Mouse (Mus musculus) brain, embryonic 14.5 days (tissue): ENCODE data around the gene Tmem19.

Experiments
- CTCF ChIP-seq: fragments of 200-500 bp; IDR thresholded peaks from 2 replicates; pipeline ENCODE4 v1.5.1; 2012; ENCODE audit warnings: inconsistent platforms, mild to moderate bottlenecking, moderate library complexity, borderline replicate concordance; ENCODE audit not compliant: insufficient read depth, insufficient read length; ENCODE audit errors: extremely low read depth
- POLR2A ChIP-seq: fragments of 200-500 bp; IDR thresholded peaks from 2 replicates; pipeline ENCODE4 v1.6.1; 2012; ENCODE audit warnings: mild to moderate bottlenecking, inconsistent platforms, borderline replicate concordance; ENCODE audit not compliant: poor library complexity, insufficient read depth, insufficient read length, severe bottlenecking; ENCODE audit errors: extremely low read depth

GRCm38 (mm10) chr10:115311263-115311965 is 50.9 kb downstream of the Tmem19 start:
- TF ChIP-seq POLR2A: no peak
- TF ChIP-seq CTCF: no peak
